Mouse (Mus musculus) heart, adult 2 months (tissue): ENCODE results near the gene Coro1a.

Source experiments
- CTCF ChIP-seq: fragments of 200-600 bp; IDR thresholded peaks from 2 replicates; pipeline ENCODE4 v1.8.1; 2022; ENCODE audit warnings: antibody characterized with exemption, mild to moderate bottlenecking, moderate library complexity
- EP300 ChIP-seq: fragments of 200-500 bp; IDR thresholded peaks from 2 replicates; pipeline ENCODE4 v1.6.1; 2011; ENCODE audit warnings: low read depth, low read length, control low read depth; ENCODE audit not compliant: insufficient read depth
- POLR2A ChIP-seq: fragments of 200-500 bp; IDR thresholded peaks from 2 replicates; pipeline ENCODE4 v1.6.1; 2011; ENCODE audit warnings: mild to moderate bottlenecking, low read depth, low read length, control low read depth; ENCODE audit not compliant: insufficient read depth

GRCm38 (mm10) chr7:126717566-126717965, 10.0 kb upstream of the Coro1a start:
- TF ChIP-seq CTCF = no peak
- no peak for TF ChIP-seq POLR2A
- no peak for TF ChIP-seq EP300
